Mouse (Mus musculus) lung, embryonic 14.5 days (tissue): Measurements from ENCODE around the gene Bad. TPM values are rescaled to one million over a fixed set of nuclear protein-coding genes. Genes with fewer than 3 reads are reported as not detected.
A peak's percentile ranks its signal among the peaks of the same experiment; 100 is the strongest.

Experiments used
- ATAC-seq: fragments of 200-750 bp; cut with Nextera tagmentation; 2 replicates; pipeline ENCODE4 v1.8.0; 2017; ENCODE audit warnings: mild to moderate bottlenecking, moderate TSS enrichment, moderate library complexity; ENCODE audit not compliant: insufficient read depth
- DNase-seq: peaks from one replicate; pipeline ENCODE4 v3.0.0-alpha.2; 2015
- H3K27ac ChIP-seq: fragments of 300-500 bp; sonication (generic); 2 replicates; pipeline ENCODE4 v1.5.1; 2014; ENCODE audit warnings: low read depth, mild to moderate bottlenecking, moderate library complexity
- H3K27me3 ChIP-seq: fragments of 300-500 bp; sonication (generic); 2 replicates; pipeline ENCODE4 v1.6.1; 2014; ENCODE audit warnings: low read length, control low read depth; ENCODE audit not compliant: insufficient read depth
- H3K36me3 ChIP-seq: fragments of 300-500 bp; sonication (generic); 2 replicates; pipeline ENCODE4 v1.6.1; 2014; ENCODE audit warnings: control low read depth; ENCODE audit not compliant: insufficient read depth
- H3K4me1 ChIP-seq: fragments of 300-500 bp; sonication (generic); 2 replicates; pipeline ENCODE4 v1.6.1; 2014; ENCODE audit warnings: antibody characterized with exemption, control low read depth; ENCODE audit not compliant: insufficient read depth
- H3K4me2 ChIP-seq: fragments of 300-500 bp; sonication (generic); 2 replicates; pipeline ENCODE4 v1.6.1; 2014; ENCODE audit warnings: mild to moderate bottlenecking
- H3K4me3 ChIP-seq: fragments of 300-500 bp; sonication (generic); 2 replicates; pipeline ENCODE4 v1.5.1; 2014; ENCODE audit warnings: low read depth, low read length
- H3K9ac ChIP-seq: fragments of 300-500 bp; sonication (generic); 2 replicates; pipeline ENCODE4 v1.6.1; 2014
- H3K9me3 ChIP-seq: fragments of 300-500 bp; sonication (generic); 2 replicates; pipeline ENCODE4 v1.6.1; 2016; ENCODE audit warnings: low read depth, low read length, control low read depth
- CTCF ChIP-seq: IDR thresholded peaks from 2 replicates; pipeline ENCODE4 v1.5.1; 2016; ENCODE audit warnings: antibody characterized with exemption, low read depth
- WGBS: fragments of 180-500 bp; shearing (Covaris S2); extraction: QIAGEN DNeasy Blood & Tissue Kit; methylation state at CpG from one replicate; pipeline ENCODE4 v1.1.7; 2014; 5-methylcytosine and 5-hydroxymethylcytosine counted together
- polyA plus RNA-seq: library from polyadenylated mRNA; unstranded; fragments of >200 nt; fragmentation: Nextera tagmentation; extraction: Ambion mirVana; gene quantifications from 2 replicates; pipeline ENCODE4 v1.2.1, GENCODE M21; 2014

Bad gene
- polyA plus RNA-seq, 1 experiment from 2014 or later = 61.0 TPM

GRCm38 (mm10) chr19:6911101-6912074 lies 30.3 kb upstream of the Bad start:
- no peak overlapping the region for H3K27ac ChIP-seq
- H3K4me2 ChIP-seq = peak overlapping the region; percentile 86
- no peak for TF ChIP-seq CTCF
- H3K4me3 ChIP-seq = peak overlapping the region; percentile 70
- H3K4me1 ChIP-seq = no peaks in the 10 kb centered on the region
- H3K27me3 ChIP-seq = no peaks in the 10 kb centered on the region
- DNase-seq (no peak), ATAC-seq (no peak)
- H3K9ac ChIP-seq = peak overlapping the region; percentile 36; the same call in 1 of the 2 replicates
- peaks cover 37% of the 10 kb centered on the region for H3K36me3 ChIP-seq
- H3K9me3 ChIP-seq = no peaks in the 10 kb centered on the region
- 81% methylated on average over 19 of the region's 19 CpGs for WGBS

- H3K4me3 ChIP-seq = 0 out of 2 replicates have a peak overlapping the region, but pooled peaks have one; percentile 3
- ATAC-seq (no peak), DNase-seq (no peak)
- no peak overlapping the region for H3K4me2 ChIP-seq
- H3K4me1 ChIP-seq = no peaks in the 10 kb centered on the region
- WGBS = 89% methylated on average over 15 of the region's 15 CpGs
- H3K27me3 ChIP-seq = no peaks in the 10 kb centered on the region
- peaks cover 27% of the 10 kb centered on the region for H3K36me3 ChIP-seq
- H3K27ac ChIP-seq = no peak overlapping the region
- H3K9me3 ChIP-seq = no peaks in the 10 kb centered on the region
- H3K9ac ChIP-seq = no peak overlapping the region
- TF ChIP-seq CTCF = no peak
These were observed 29.3 kb upstream of the Bad start for GRCm38 (mm10) chr19:6912205-6912970.

- Histone ChIP-seq H3K4me3 (no peak overlapping the region), H3K4me1 (no peaks in the 10 kb centered on the region), H3K4me2 (no peak overlapping the region), H3K9me3 (no peaks in the 10 kb centered on the region), H3K9ac (no peak overlapping the region), H3K36me3 (peaks cover 27% of the 10 kb centered on the region), H3K27ac (no peak overlapping the region), H3K27me3 (no peaks in the 10 kb centered on the region)
- WGBS = 73% methylated on average over 6 of the region's 6 CpGs
- TF ChIP-seq CTCF = no peak
- DNase-seq (no peak), ATAC-seq (no peak)
These were observed 28.6 kb upstream of the Bad start for GRCm38 (mm10) chr19:6913036-6913435.

GRCm38 (mm10) chr19:6913991-6914390 lies 27.7 kb upstream of the Bad start:
- DNase-seq (no peak), ATAC-seq (no peak)
- peaks cover 29% of the 10 kb centered on the region for H3K36me3 ChIP-seq
- H3K27ac ChIP-seq = no peak overlapping the region
- H3K4me3 ChIP-seq = no peak overlapping the region
- no peak for TF ChIP-seq CTCF
- no peak overlapping the region for H3K9ac ChIP-seq
- no peaks in the 10 kb centered on the region for H3K9me3 ChIP-seq
- no peak overlapping the region for H3K4me2 ChIP-seq
- no peaks in the 10 kb centered on the region for H3K27me3 ChIP-seq
- H3K4me1 ChIP-seq = no peaks in the 10 kb centered on the region
- WGBS = 75% methylated on average over 11 of the region's 11 CpGs

GRCm38 (mm10) chr19:6914540-6914939 lies 27.1 kb upstream of the Bad start:
- Histone ChIP-seq H3K27me3 (no peaks in the 10 kb centered on the region), H3K36me3 (peaks cover 29% of the 10 kb centered on the region), H3K4me1 (no peaks in the 10 kb centered on the region), H3K4me3 (no peak overlapping the region), H3K27ac (no peak overlapping the region), H3K9me3 (no peaks in the 10 kb centered on the region), H3K4me2 (no peak overlapping the region), H3K9ac (no peak overlapping the region)
- TF ChIP-seq CTCF = no peak
- ATAC-seq = no peak
- no peak for DNase-seq
- 89% methylated on average over 9 of the region's 9 CpGs for WGBS

- Histone ChIP-seq H3K27ac (no peak overlapping the region), H3K9me3 (no peaks in the 10 kb centered on the region), H3K9ac (no peak overlapping the region), H3K27me3 (no peaks in the 10 kb centered on the region), H3K4me1 (no peaks in the 10 kb centered on the region), H3K4me2 (no peak overlapping the region), H3K4me3 (no peak overlapping the region), H3K36me3 (peaks cover 29% of the 10 kb centered on the region)
- ATAC-seq (no peak), DNase-seq (no peak)
- WGBS = 63% methylated on average over 4 of the region's 4 CpGs
- TF ChIP-seq CTCF = no peak
These were observed 26.4 kb upstream of the Bad start for GRCm38 (mm10) chr19:6915276-6915675.

- DNase-seq (no peak), ATAC-seq (no peak)
- Histone ChIP-seq H3K4me1 (no peaks in the 10 kb centered on the region), H3K27ac (no peak overlapping the region), H3K27me3 (no peaks in the 10 kb centered on the region), H3K4me2 (no peak overlapping the region), H3K9me3 (no peaks in the 10 kb centered on the region), H3K4me3 (no peak overlapping the region), H3K9ac (no peak overlapping the region), H3K36me3 (peaks cover 27% of the 10 kb centered on the region)
- WGBS = 60% methylated on average over 4 of the region's 4 CpGs
- TF ChIP-seq CTCF = no peak
These were observed 25.2 kb upstream of the Bad start for GRCm38 (mm10) chr19:6916496-6916895.
